Mouse (Mus musculus) effector memory CD4-positive, alpha-beta T cell, adult 5 months (primary cell): ENCODE data around the gene Prr23a3. TPM values are rescaled to one million over a fixed set of nuclear protein-coding genes. Genes with fewer than 3 reads are reported as not detected.

Experiments
- polyA plus RNA-seq: library from polyadenylated mRNA; unstranded; fragments of 100-300 nt; shearing (Covaris generic); gene quantifications from one replicate; pipeline ENCODE4 v1.2.1, GENCODE M21; 2017

Gene Prr23a3
- not detected for polyA plus RNA-seq

GRCm38 (mm10) chr9:98864571-98864970 lies at the start of gene Prr23a3:
Gene Prr23a3, plus strand, starts transcription at chr9:98864767.

GRCm38 (mm10) chr9:98842117-98842516 lies 22.4 kb upstream of the Prr23a3 start, which contains the start of gene Prr23a1:
Gene Prr23a1, plus strand, starts transcription at chr9:98842503.

GRCm38 (mm10) chr9:98856210-98856609 lies 8.4 kb upstream of the Prr23a3 start, which contains the start of gene Prr23a2:
Gene Prr23a2, plus strand, starts transcription at chr9:98856494.

GRCm38 (mm10) chr9:98902819-98903218 lies 38.3 kb downstream of the Prr23a3 start, which contains the start of gene 7420426K07Rik:
Gene 7420426K07Rik, plus strand, starts transcription at chr9:98903119.

Other genes starting within 250 kb of the Prr23a3 start
- not detected for gene Prr23a1, start 22.3 kb upstream of the Prr23a3 start, polyA plus RNA-seq
- not detected for gene Prr23a2, start 8.3 kb upstream of the Prr23a3 start, polyA plus RNA-seq
- not detected for gene 7420426K07Rik, start 38.4 kb downstream of the Prr23a3 start, polyA plus RNA-seq
- not detected for gene Foxl2, start 90.5 kb downstream of the Prr23a3 start, polyA plus RNA-seq
- 40.7 TPM for gene Faim, start 121.6 kb downstream of the Prr23a3 start, polyA plus RNA-seq
- not detected for gene Gm1123, start 170.9 kb downstream of the Prr23a3 start, polyA plus RNA-seq